Mouse (Mus musculus) lung, adult 2 months (tissue): Measurements from ENCODE around the gene Vim.

Source experiments
- CTCF ChIP-seq: fragments of 200-500 bp; IDR thresholded peaks from 2 replicates; pipeline ENCODE4 v1.5.1; 2011; ENCODE audit warnings: mild to moderate bottlenecking, low read length, control low read depth; ENCODE audit not compliant: insufficient read depth
- POLR2A ChIP-seq: fragments of 200-500 bp; IDR thresholded peaks from 2 replicates; pipeline ENCODE4 v1.6.1; 2011; ENCODE audit warnings: low read depth, mild to moderate bottlenecking, control low read depth, low read length, borderline replicate concordance; ENCODE audit errors: extremely low read depth

GRCm38 (mm10) chr2:13572101-13572553 is 1.6 kb upstream of the Vim start:
- TF ChIP-seq CTCF (no peak), POLR2A (no peak)
